In genomic region chr11:22584100-22584487, GRCm38 (mm10) we compare ENCODE assay signal across 9 mouse cellular contexts.
DNase-seq lines count a peak whose midpoint lies in the region; ATAC-seq and TF ChIP-seq lines count a peak whose summit lies in the region.
"Had no signal": no experiment of that assay in that cellular context is flagged by ENCODE, and none has a peak within 500 bp of the region (broad histone marks: within the 10 kb centered on the region; RNA-seq: fewer than 3 reads in every experiment).

No protein-coding gene starts in this region.

- H3K4me3 ChIP-seq in heart, embryonic 10.5 days, result peak overlapping the region; percentile 43
- H3K4me3 ChIP-seq in cortical plate, adult 2 months (ENCODE audit: insufficient read depth, low read length), result no peak overlapping the region
- no peak overlapping the region for H3K4me3 ChIP-seq in heart, embryonic 16.5 days (ENCODE audit: low read length)
- no peak overlapping the region for H3K4me3 ChIP-seq in liver, postnatal 0 days (ENCODE audit: low read depth, low read length)

- H3K36me3 ChIP-seq in heart, embryonic 10.5 days, result no peaks in the 10 kb centered on the region
- no peaks in the 10 kb centered on the region for H3K36me3 ChIP-seq in heart, embryonic 16.5 days (ENCODE audit: control insufficient read depth, insufficient read depth)
- no peaks in the 10 kb centered on the region for H3K36me3 ChIP-seq in liver, postnatal 0 days (replicated peaks; ENCODE audit: insufficient read depth, low read length)

- ATAC-seq in heart, embryonic 16.5 days (replicated peaks; ENCODE audit: extremely low read depth, insufficient read depth, low FRiP score), result peak; percentile 44
- ATAC-seq in liver, postnatal 0 days, result no peak
- ATAC-seq in activated CD4-positive, CD25-positive, alpha-beta regulatory T cell, adult 4 months, result no peak

- TF ChIP-seq EP300 in liver, postnatal 0 days (IDR thresholded peaks at IDR 0.05; ENCODE audit: low read depth), result no peak

- no peak for DNase-seq in heart, embryonic 10.5 days (ENCODE audit: low spot score)
- no peak for DNase-seq in heart, adult 18-20 months
- DNase-seq in liver, postnatal 0 days, result no peak
- no peak for DNase-seq in right cerebral cortex, adult 2 months (ENCODE audit: low spot score in 2 of 2)
- no peak for DNase-seq in left cerebral cortex, postnatal 10 days (ENCODE audit: extremely low spot score in 1 of 2, low spot score in 2 of 2)
- DNase-seq: thymus, postnatal 36 days had no signal

- TF ChIP-seq POLR2A in cortical plate, adult 2 months (IDR thresholded peaks at IDR 0.05; ENCODE audit: extremely low read depth, insufficient read depth, low read length), result no peak

- H3K27me3 ChIP-seq in heart, embryonic 10.5 days (ENCODE audit: insufficient read depth, poor library complexity, severe bottlenecking), result no peaks in the 10 kb centered on the region
- H3K27me3 ChIP-seq in heart, embryonic 16.5 days (ENCODE audit: control insufficient read depth, insufficient read depth, low read length), result no peaks in the 10 kb centered on the region
- H3K27me3 ChIP-seq in liver, postnatal 0 days (ENCODE audit: insufficient read depth, low read length), result no peaks in the 10 kb centered on the region

- H3K9me3 ChIP-seq in heart, embryonic 10.5 days, result no peaks in the 10 kb centered on the region
- H3K9me3 ChIP-seq in heart, embryonic 16.5 days (replicated peaks; ENCODE audit: control insufficient read depth, low read length), result no peaks in the 10 kb centered on the region
- H3K9me3 ChIP-seq in liver, postnatal 0 days (ENCODE audit: low read length), result no peaks in the 10 kb centered on the region

- H3K27ac ChIP-seq in heart, embryonic 10.5 days, result peak overlapping the region; percentile 84
- peak overlapping the region; percentile 3; the same call in 1 of the 2 replicates for H3K27ac ChIP-seq in cortical plate, adult 2 months (ENCODE audit: insufficient read depth, low read length)
- H3K27ac ChIP-seq in heart, embryonic 16.5 days (ENCODE audit: low read length), result peak overlapping the region; percentile 26
- no peak overlapping the region; the same call in 1 of the 2 replicates for H3K27ac ChIP-seq in liver, postnatal 0 days (ENCODE audit: low read depth)

- peak overlapping the region; percentile 46 for H3K4me2 ChIP-seq in heart, embryonic 16.5 days (ENCODE audit: low read depth, low read length)
- H3K4me2 ChIP-seq in liver, postnatal 0 days (ENCODE audit: low read depth, low read length), result peak overlapping the region; percentile 53; the same call in 1 of the 2 replicates

- intact Hi-C loops in left cerebral cortex, postnatal 10 days (cut with DNase I), result loop anchor here (10.0 kb wide), 1 partner anchor 69 kb away; the partner anchor contains the start of gene Tmem17

- no peak overlapping the region for H3K9ac ChIP-seq in heart, embryonic 16.5 days (ENCODE audit: low read length)
- no peak overlapping the region for H3K9ac ChIP-seq in liver, postnatal 0 days (replicated peaks)

- no peak for TF ChIP-seq CTCF in cortical plate, adult 2 months (IDR thresholded peaks at IDR 0.05; ENCODE audit: extremely low read depth, insufficient read depth, low read length)
- TF ChIP-seq CTCF in liver, postnatal 0 days (IDR thresholded peaks at IDR 0.05; ENCODE audit: low read depth), result no peak

- peaks cover 29% of the 10 kb centered on the region for H3K4me1 ChIP-seq in heart, embryonic 10.5 days
- H3K4me1 ChIP-seq in cortical plate, adult 2 months (ENCODE audit: control insufficient read depth, insufficient read depth, low read length), result peaks cover 2% of the 10 kb centered on the region
- H3K4me1 ChIP-seq in heart, embryonic 16.5 days (ENCODE audit: control insufficient read depth, insufficient read depth, low read length), result peaks cover 26% of the 10 kb centered on the region
- peaks cover 3% of the 10 kb centered on the region; the same call in 1 of the 2 replicates for H3K4me1 ChIP-seq in liver, postnatal 0 days (ENCODE audit: insufficient read depth)

- 31% methylated on average over 5 of the region's 5 CpGs for WGBS in heart, embryonic 10.5 days
- 34% methylated on average over 5 of the region's 5 CpGs for WGBS in heart, embryonic 16.5 days
- WGBS in liver, postnatal 0 days (ENCODE audit: insufficient replicate concordance), result 45% methylated on average over 5 of the region's 5 CpGs
